Mouse (Mus musculus) erythroblast, embryonic 14.5 days (primary cell): ENCODE measurements around the gene Map3k1. TPM values are rescaled to one million over a fixed set of nuclear protein-coding genes. Genes with fewer than 3 reads are reported as not detected.

Experiments
- H3K27me3 ChIP-seq: 2 replicates; pipeline ENCODE4 v1.6.1; 2012; ENCODE audit warnings: inconsistent platforms; ENCODE audit not compliant: control insufficient read depth
- H3K36me3 ChIP-seq: 2 replicates; pipeline ENCODE4 v1.6.1; 2012; ENCODE audit warnings: mild to moderate bottlenecking, inconsistent platforms; ENCODE audit not compliant: control insufficient read depth
- H3K4me1 ChIP-seq: 2 replicates; pipeline ENCODE4 v1.6.1; 2012; ENCODE audit warnings: inconsistent platforms; ENCODE audit not compliant: control insufficient read depth
- H3K4me3 ChIP-seq: replicated peaks from 2 replicates; pipeline ENCODE3; 2012; ENCODE audit warnings: moderate library complexity, mild to moderate bottlenecking, inconsistent platforms
- H3K9me3 ChIP-seq: 2 replicates; pipeline ENCODE4 v1.6.1; 2012; ENCODE audit warnings: low read length, inconsistent platforms, mixed read lengths; ENCODE audit not compliant: control insufficient read depth
- GATA1 ChIP-seq: IDR thresholded peaks from 2 replicates; pipeline ENCODE4 v1.6.1; 2012; ENCODE audit warnings: low read length, inconsistent platforms, mixed read lengths
- TAL1 ChIP-seq: IDR thresholded peaks from 3 replicates; pipeline ENCODE4 v1.6.1; 2012; ENCODE audit warnings: low read length, inconsistent platforms, mixed read lengths
- polyA plus RNA-seq: library from polyadenylated mRNA; stranded (reverse); fragments of >175 nt; gene quantifications from 2 replicates; pipeline ENCODE4 v1.2.3, GENCODE M21; 2012

Gene Map3k1
- polyA plus RNA-seq, 1 experiment, result 2.1 TPM

- Histone ChIP-seq H3K4me3 (no peak overlapping the region), H3K9me3 (no peaks in the 10 kb centered on the region), H3K27me3 (peaks cover 33% of the 10 kb centered on the region), H3K4me1 (peaks cover under 1% of the 10 kb centered on the region), H3K36me3 (no peaks in the 10 kb centered on the region)
- TF ChIP-seq TAL1, result no peak
- no peak for TF ChIP-seq GATA1
Observed at GRCm38 (mm10) chr13:111834613-111835012, 25.8 kb upstream of the Map3k1 start.

GRCm38 (mm10) chr13:111829473-111829872 lies 20.7 kb upstream of the Map3k1 start:
- Histone ChIP-seq H3K4me3 (no peak overlapping the region), H3K36me3 (no peaks in the 10 kb centered on the region), H3K4me1 (peaks cover 2% of the 10 kb centered on the region), H3K27me3 (peaks cover 44% of the 10 kb centered on the region), H3K9me3 (0 out of 2 replicates have a peak, but pooled peaks cover 2% of the 10 kb centered on the region)
- no peak for TF ChIP-seq GATA1
- TF ChIP-seq TAL1, result no peak

GRCm38 (mm10) chr13:111827481-111827880 lies 18.7 kb upstream of the Map3k1 start:
- Histone ChIP-seq H3K4me3 (no peak overlapping the region), H3K4me1 (peaks cover 2% of the 10 kb centered on the region), H3K27me3 (peaks cover 44% of the 10 kb centered on the region), H3K36me3 (no peaks in the 10 kb centered on the region), H3K9me3 (0 out of 2 replicates have a peak, but pooled peaks cover 2% of the 10 kb centered on the region)
- TF ChIP-seq TAL1, result no peak
- TF ChIP-seq GATA1, result no peak

GRCm38 (mm10) chr13:111824178-111824577 lies 15.4 kb upstream of the Map3k1 start:
- Histone ChIP-seq H3K27me3 (peaks cover 30% of the 10 kb centered on the region), H3K36me3 (no peaks in the 10 kb centered on the region), H3K9me3 (0 out of 2 replicates have a peak, but pooled peaks cover 2% of the 10 kb centered on the region), H3K4me1 (peaks cover 7% of the 10 kb centered on the region), H3K4me3 (no peak overlapping the region)
- TF ChIP-seq GATA1 (no peak), TAL1 (no peak)

GRCm38 (mm10) chr13:111821727-111822375 lies 13.1 kb upstream of the Map3k1 start:
- no peak for TF ChIP-seq GATA1
- TF ChIP-seq TAL1, result no peak
- Histone ChIP-seq H3K27me3 (peaks cover 19% of the 10 kb centered on the region), H3K4me1 (peaks cover 12% of the 10 kb centered on the region), H3K36me3 (no peaks in the 10 kb centered on the region), H3K9me3 (no peaks in the 10 kb centered on the region), H3K4me3 (no peak overlapping the region)

- H3K27me3 ChIP-seq, result peaks cover 14% of the 10 kb centered on the region
- H3K4me1 ChIP-seq, result peaks cover 12% of the 10 kb centered on the region
- H3K9me3 ChIP-seq, result peaks cover 7% of the 10 kb centered on the region
- H3K4me3 ChIP-seq, result no peak overlapping the region
- no peaks in the 10 kb centered on the region for H3K36me3 ChIP-seq
- no peak for TF ChIP-seq TAL1
Observed at GRCm38 (mm10) chr13:111819618-111820385, 11.0 kb upstream of the Map3k1 start.

GRCm38 (mm10) chr13:111819106-111819505 lies 10.3 kb upstream of the Map3k1 start:
- Histone ChIP-seq H3K4me1 (peaks cover 12% of the 10 kb centered on the region), H3K27me3 (peaks cover 12% of the 10 kb centered on the region), H3K36me3 (no peaks in the 10 kb centered on the region), H3K9me3 (peaks cover 9% of the 10 kb centered on the region), H3K4me3 (no peak overlapping the region)
- TF ChIP-seq TAL1 (no peak), GATA1 (no peak)

- Histone ChIP-seq H3K27me3 (peaks cover 11% of the 10 kb centered on the region), H3K4me1 (peaks cover 12% of the 10 kb centered on the region), H3K4me3 (peak overlapping the region; percentile 10), H3K9me3 (peaks cover 9% of the 10 kb centered on the region), H3K36me3 (no peaks in the 10 kb centered on the region)
- no peak for TF ChIP-seq GATA1
- TF ChIP-seq TAL1, result no peak
Observed at GRCm38 (mm10) chr13:111818216-111818903, 9.6 kb upstream of the Map3k1 start.

- H3K36me3 ChIP-seq, result no peaks in the 10 kb centered on the region
- H3K9me3 ChIP-seq, result peaks cover 9% of the 10 kb centered on the region
- peaks cover 14% of the 10 kb centered on the region for H3K27me3 ChIP-seq
- TF ChIP-seq TAL1 (no peak), GATA1 (no peak)
- H3K4me3 ChIP-seq, result no peak overlapping the region
- H3K4me1 ChIP-seq, result peaks cover 12% of the 10 kb centered on the region
Observed at GRCm38 (mm10) chr13:111817773-111818172, 9.0 kb upstream of the Map3k1 start.
